Mouse (Mus musculus): Measurements from ENCODE around the gene Pank4.

Pank4 gene

DNA sequence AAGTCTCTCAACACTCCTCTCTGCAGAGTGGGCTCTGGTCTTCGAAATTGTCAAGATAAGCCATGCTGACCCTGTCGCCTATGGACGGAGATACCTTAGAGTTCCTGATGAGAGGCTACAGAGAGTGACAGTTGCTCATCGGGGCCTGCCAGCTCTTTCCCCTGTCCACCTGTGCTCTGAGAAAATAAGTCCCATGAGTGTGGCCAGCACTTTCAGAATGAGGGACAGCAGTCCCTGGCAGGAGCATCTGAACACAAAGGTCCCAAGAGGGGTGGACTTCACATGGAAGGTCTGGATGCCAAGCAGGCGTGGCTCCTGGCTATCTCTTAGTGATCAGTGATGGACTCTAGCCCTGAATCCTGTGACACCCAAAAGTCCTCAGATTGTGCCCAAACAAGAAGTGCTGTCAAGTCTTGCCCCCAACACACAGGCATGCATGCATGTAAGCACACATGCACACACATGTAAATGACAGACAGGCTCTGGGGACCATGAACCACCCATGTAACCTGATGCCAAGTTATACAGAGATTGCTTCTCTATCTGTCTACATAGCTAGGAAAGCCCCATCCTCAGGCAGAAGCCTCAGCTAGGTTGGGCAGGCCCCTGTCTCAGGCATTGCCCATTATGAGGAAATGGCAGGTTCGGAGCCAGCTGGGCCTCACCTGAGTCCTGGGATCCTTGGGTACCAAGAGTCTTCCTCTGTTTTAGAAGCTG lies 20.4 kb upstream of the Pank4 start:
- DNase-seq (ENCODE audit: low spot score), result no peak

DNA sequence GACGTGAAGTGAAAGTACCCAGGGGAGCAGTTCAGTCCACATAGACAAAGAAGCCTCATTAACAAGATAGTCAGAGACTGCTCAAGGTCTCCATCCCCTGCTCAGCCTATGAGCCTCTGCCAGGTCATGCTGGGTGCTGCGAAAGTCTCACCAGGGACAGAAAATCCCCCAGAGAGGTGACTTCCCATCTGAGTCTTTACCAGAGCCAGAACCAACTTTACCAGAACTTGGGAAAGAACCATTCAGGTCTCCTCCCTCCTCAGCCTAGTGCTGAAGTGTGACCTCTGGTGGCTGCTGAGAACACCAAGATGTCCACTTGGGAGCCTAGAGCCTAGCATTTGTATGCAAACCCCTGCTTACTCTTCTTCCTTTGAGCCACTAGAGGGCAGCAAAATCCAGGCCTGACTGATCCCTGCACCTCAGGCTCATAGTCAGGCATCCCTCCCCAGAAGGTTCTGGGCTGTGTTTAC lies 19.8 kb upstream of the Pank4 start:
- no peak for DNase-seq (ENCODE audit: low spot score)

- DNase-seq (ENCODE audit: low spot score), result no peak
Observed at GRCm38 (mm10) chr4:154946319-154946718, 17.6 kb upstream of the Pank4 start.

DNA sequence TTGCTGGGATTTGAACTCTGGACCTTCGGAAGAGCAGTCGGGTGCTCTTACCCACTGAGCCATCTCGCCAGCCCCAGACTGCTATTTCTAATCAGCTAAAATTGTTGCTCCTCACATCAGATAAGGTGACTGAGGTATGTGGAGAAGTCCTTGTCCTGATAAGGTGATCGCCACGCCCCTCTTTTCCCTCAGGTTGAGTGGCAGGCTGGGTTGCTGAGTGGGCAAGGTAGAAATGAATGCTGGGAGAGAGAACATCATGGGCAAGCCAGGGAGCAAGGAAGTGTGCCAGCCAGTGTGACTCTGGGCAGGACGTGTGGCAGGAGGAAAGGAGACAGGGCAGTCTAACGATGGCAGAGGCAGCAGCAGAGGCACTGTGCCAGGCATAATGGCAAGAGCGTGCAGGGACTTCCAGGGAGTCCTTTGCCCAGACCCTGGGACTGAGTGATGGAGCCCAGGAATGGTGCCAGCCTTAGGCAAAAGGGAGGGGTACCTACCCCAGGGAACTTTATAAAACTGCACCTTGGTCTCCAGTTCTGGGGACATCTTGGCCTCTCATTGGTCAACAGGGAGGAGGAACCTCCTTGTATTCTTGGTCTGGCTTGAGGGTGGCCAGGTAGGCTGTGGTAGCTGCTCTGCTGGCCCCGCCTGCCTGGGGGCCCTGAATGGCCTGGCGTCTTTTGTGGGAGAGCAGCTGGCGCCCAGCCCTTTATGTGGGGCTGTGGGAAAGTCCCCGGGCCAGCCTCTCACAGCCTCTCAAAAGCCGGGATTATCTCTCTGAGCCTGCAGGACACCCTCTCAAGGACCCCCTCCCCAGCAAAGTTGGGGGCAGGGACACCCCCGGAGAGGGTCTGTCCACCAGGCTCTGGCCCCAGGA lies 15.6 kb upstream of the Pank4 start:
- no peak for DNase-seq (ENCODE audit: low spot score)

- DNase-seq (ENCODE audit: low spot score), result no peak
Observed at GRCm38 (mm10) chr4:154948940-154949588, 14.9 kb upstream of the Pank4 start.

DNA sequence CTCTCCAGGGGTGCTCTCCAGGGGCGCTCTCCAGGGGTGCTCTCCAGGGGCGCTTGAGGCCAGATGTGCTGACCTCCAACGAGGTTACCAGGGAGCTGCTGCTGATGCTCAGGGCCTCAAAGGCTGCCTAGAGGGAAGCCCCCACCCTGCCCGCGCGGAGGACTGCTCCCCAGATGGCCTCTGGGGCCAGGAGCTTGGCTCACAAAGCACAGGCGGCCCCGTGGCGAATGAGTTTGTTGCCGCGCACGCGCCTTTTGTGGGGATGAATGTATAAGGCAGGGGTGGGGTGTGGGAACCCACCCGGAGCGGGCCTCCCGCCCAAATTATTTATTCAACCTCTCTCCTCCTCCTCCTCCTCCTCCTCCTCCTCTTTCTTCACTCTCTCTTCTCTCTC lies 14.3 kb upstream of the Pank4 start:
- no peak for DNase-seq (ENCODE audit: low spot score)

- no peak for DNase-seq (ENCODE audit: low spot score)
Observed at GRCm38 (mm10) chr4:154952461-154953241, 11.3 kb upstream of the Pank4 start.

- DNase-seq (ENCODE audit: low spot score), result no peak
Observed at GRCm38 (mm10) chr4:154956604-154957003, 7.3 kb upstream of the Pank4 start.

DNA sequence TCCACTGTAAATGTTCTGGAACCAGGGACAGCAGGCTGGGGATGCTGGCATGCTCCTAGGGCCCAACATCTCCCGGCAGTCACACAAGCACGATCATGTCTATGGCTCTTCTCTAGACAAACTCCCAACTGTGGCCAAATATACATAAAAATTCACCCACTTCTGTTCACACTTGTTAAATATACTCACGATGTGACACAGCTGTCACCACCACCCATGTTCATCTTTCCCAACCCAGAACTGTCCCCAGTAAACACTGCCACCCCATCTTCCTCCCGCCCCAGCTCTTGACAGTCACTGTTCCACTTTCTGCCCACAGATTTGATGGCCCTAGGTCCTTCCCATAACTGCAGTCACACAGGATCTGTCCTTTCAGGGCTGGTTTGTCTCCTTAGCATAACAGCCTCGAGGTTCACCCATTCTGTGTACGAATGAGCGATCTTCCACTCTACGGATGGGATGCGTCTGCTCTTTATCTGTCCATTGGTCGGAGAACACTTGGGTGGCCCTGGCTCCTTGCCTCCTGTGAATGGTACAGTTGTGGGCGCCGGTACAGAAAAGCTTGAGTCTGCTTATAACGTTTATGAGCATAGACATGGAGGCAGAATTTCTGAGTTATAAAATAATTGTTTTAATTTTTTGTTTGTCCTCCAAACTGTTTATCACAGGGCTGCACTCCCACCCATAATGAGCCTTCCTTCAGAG lies 6.5 kb upstream of the Pank4 start:
- no peak for DNase-seq (ENCODE audit: low spot score)

DNA sequence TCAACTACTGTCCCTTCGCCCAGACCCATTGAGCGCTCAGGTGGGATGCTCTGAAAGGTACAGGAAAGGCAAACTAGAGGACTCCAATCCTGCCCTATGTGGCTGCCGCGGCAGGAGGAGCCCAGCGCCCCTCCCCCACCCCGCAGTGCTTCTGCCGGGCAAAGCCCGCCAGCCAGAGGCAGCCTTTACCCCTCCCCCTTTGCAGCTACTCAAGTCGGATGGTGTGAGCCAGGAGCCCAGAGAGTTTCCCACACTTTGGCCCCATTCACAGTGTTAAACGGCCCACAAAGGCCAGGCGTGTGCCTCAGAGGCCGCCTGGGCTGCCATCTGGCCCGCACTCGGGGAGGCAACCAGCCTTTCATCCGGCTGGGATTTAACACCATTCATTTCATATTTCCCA lies 5.8 kb upstream of the Pank4 start:
- no peak for DNase-seq (ENCODE audit: low spot score)

DNA sequence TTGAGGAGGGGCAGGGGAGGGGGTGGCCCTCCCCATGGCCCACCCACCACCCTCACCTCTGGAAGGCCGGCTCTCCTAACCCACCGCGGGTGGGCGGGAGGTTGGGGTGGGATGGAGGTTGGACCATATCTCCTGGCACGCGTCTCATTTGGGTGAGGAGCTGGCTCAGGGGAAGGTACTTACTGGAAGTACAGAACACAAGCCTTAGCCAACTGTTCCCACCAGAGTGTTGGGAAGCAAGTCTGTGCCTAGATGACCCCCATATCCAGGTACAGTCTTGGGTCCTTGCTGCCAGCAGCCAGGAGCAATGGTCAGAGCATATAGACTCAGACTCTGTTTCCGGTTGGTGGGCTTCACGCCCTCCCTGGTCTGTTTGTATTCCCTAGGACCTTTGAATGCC lies 5.3 kb upstream of the Pank4 start:
- DNase-seq (ENCODE audit: low spot score), result no peak

DNA sequence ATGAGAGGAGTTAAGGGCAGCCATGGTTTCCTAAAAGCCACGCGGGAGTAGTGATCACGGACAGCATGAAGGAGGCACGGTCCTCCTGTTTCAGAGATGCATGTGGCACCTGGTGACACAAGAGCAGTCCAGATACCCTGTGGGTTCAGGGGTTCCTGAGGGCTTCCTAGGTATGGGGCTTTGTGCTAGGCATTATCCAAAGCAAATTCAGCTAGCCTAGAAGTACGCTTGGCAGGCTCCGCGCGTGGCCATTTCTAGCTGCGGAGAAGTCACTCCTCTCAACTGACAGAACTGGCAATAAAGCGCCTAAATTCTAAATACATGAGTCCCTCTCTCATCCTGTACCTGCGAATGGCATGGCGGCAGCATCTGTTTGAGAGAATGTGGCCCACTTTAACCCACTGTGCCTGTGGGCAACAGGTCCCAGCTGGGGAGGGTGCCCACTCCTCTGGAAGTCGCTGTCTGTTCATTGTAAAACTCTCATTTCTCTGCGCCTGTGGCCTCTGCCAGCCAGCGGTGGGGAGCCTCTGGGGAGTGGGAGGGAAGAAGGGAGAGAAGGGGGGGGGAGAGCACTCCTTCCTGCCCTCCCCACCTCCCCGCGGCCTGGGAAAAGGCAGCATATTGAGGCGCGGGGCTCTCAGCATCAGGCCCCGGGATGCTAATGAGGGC lies 3.8 kb upstream of the Pank4 start:
- no peak for DNase-seq (ENCODE audit: low spot score)

DNA sequence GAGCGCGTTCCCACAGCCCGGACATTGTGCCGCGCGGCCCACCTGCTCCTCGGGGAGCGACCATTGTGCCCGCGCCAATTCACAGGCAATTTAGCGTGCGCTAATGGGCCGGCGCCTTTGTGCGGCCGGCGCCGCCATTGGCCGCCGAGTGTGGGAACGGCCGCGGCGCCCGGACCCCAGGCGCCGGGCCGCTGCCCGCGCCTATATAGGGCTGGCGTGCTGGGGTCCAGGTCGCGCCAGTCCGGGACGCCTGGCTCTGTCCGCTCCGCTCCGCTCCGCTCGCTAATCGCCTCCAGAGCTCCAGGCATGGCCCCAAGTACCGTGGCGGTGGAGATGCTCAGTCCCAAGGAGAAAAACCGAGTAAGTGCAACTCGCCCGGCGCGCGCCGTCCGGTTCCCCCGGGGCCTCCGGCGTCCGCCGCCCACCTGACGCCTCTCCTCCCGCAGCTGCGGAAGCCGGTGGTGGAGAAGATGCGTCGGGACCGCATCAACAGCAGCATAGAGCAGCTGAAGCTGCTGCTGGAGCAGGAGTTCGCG lies 3.2 kb upstream of the Pank4 start, which contains the start of gene Hes5:
Gene Hes5 (plus strand): TSS at position 234 of the 536 bp plus-strand sequence.
- DNase-seq (ENCODE audit: low spot score), result no peak

DNA sequence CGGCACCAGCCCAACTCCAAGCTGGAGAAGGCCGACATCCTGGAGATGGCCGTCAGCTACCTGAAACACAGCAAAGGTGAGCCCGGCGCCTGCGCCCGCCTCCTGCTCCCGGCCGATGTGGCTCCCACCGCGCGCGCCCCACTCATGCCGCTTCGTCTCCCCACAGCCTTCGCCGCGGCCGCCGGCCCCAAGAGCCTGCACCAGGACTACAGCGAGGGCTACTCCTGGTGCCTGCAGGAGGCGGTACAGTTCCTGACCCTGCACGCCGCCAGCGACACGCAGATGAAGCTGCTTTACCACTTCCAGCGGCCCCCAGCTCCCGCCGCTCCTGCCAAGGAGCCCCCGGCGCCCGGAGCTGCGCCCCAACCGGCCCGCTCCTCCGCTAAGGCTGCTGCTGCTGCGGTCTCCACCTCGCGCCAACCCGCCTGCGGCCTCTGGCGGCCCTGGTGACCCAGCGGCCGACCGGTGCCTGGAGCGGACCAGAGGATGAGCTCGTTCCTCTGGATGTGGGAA lies 2.6 kb upstream of the Pank4 start:
- no peak for DNase-seq (ENCODE audit: low spot score)

DNA sequence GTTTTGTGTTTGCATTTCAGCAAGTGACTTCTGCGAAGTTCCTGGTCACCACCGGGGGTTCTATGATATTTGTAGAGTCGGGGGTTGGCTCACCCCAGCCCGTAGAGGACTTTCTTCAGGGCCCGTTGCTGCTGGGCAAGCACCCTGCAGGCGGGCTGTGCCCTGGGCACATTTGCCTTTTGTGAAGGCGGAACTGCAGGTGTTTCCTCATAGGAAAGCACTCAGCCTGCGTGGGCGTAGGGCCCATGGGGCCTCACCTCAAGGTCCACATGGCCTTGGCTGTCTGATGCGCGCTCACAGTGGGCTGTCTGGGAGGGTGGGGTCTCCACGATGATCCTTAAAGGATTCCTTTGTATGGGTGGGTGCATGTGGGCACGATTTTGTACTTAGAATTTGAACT lies 2.0 kb upstream of the Pank4 start:
- no peak for DNase-seq (ENCODE audit: low spot score)

DNA sequence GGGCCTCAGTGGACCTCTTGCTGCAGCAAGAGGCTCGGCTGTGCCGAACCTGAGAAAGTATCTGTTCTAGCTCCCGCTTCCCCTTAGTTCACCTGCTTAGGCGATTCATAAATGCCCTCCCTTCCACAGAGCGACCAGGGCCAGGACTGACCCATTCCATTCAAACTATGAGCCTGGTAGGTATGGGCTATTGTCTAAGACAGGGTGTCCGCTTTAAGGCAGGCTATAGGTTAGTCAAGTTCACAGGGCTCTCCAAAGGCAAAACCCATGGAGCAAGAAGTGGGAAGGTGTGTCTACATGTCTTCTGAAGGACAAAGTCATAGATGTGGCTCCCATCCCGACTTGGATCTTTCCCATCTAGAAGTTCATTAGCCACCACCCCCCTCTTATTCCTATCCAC lies 1.2 kb upstream of the Pank4 start:
- no peak for DNase-seq (ENCODE audit: low spot score)

DNA sequence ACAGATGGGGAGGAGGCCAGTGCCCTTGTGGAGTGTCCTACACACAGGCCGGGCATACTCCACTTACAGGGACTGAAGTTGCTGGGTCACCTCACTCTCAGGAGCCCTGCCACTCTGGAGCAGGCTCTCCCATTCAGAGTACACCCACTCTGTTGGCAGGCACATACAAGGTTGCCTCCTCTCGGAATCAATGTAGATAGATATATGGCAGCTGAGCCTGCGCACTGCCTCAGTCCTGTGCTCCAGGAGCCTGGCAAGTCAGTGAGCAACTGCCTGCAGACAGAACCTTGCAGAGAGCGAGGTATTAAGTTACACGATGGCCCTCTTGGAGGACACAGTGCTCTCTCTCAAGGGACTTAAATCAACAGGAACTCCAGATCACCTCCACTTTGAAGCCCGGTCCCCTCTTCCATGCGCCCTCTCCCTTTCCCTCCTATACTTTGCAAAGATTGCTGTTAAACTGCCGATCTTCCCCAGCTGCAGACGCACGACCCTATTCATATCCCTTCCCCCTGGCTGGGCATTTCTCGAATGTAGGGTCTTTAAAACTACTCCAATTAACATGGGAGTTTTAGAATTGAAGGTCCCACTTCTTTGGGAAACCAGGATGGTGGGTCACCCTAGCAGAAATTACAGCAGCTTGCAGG lies 610 bp upstream of the Pank4 start:
- DNase-seq (ENCODE audit: low spot score), result no peak

DNA sequence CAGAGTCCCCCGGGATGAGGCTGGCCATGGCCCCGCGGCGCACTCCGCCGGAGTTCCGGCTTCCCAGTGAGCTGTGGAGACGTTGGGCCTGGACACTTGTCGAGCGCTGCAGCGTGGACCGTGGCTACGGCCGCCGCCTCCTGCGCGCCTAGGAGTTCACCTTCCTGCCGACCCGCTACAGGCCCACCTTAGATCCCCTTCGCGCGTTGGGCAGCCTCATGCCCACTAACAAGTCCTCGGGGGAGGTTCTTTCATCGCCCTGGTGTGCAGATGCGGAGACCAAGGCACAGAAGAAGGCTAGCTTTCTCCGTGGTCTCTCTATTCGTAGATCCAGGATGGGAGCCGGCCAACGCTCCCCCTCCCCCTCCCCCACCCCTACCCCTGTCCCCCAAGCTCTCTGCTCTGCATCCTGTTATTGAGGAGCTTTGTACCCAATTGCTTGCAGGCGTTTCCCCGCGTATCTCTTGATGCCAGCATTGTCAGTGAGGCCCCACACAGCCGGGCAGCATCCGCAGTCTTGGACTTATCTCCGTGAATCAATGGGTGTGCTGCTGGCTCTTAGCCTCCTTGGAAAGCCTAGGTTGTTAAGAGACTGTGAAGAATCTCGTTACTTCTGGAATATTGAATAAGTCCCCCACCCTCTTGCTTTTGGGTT lies 785 bp downstream of the Pank4 start:
- DNase-seq (ENCODE audit: low spot score), result no peak

GRCm38 (mm10) chr4:154965856-154966255 lies 1.9 kb downstream of the Pank4 start:
- no peak for DNase-seq (ENCODE audit: low spot score)
